Mouse (Mus musculus) heart, postnatal 0 days (tissue): Measurements from ENCODE around the gene 1700018B08Rik.

ENCODE experiments used
- CTCF ChIP-seq: IDR thresholded peaks from 2 replicates; pipeline ENCODE4 v1.5.1; 2016; ENCODE audit warnings: antibody characterized with exemption, control low read depth, low read depth
- EP300 ChIP-seq: IDR thresholded peaks from 2 replicates; pipeline ENCODE4 v1.6.1; 2016; ENCODE audit warnings: antibody characterized with exemption, low read depth

DNA sequence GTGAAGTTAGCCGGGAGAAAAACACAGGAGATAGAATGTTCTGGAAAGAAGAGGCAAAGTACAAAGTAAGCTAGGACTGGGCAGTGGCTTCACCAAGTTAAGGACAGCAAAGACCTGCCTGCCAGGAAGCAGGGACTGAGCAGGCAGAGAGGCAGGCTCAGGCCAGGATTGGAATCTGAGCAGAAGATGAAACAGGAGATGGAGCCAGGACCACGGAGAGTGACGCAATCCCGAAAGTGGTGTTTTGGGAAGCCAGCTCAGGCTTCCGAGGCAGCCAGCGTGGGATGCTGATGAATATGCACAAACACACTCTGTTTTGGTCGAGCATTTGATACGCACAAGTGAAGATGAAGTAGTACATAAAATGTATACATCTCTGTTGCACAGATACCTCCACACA is 39.5 kb upstream of the 1700018B08Rik start:
- TF ChIP-seq CTCF, result no peak
- TF ChIP-seq EP300, result no peak
